Mouse (Mus musculus) adrenal gland, adult 8-10 months (tissue): ENCODE results near the gene Ufc1. TPM values are rescaled to one million over a fixed set of nuclear protein-coding genes. Genes with fewer than 3 reads are reported as not detected.
"Not testable (repeated sequence)": the region's sequence is repeated elsewhere in the genome, so short reads cannot be mapped to it uniquely, and the experiment has no call there.

Source experiments
- DNase-seq: peaks from one replicate; pipeline ENCODE4 v3.0.0; 2022
- total RNA-seq, 4 experiments: library from RNA; stranded (reverse); gene quantifications; 2 replicates each; pipeline ENCODE4 v1.2.4; 2022

Gene Ufc1
- total RNA-seq, result 100 to 1,000 TPM; 179 to 200 (median 194) TPM

DNA sequence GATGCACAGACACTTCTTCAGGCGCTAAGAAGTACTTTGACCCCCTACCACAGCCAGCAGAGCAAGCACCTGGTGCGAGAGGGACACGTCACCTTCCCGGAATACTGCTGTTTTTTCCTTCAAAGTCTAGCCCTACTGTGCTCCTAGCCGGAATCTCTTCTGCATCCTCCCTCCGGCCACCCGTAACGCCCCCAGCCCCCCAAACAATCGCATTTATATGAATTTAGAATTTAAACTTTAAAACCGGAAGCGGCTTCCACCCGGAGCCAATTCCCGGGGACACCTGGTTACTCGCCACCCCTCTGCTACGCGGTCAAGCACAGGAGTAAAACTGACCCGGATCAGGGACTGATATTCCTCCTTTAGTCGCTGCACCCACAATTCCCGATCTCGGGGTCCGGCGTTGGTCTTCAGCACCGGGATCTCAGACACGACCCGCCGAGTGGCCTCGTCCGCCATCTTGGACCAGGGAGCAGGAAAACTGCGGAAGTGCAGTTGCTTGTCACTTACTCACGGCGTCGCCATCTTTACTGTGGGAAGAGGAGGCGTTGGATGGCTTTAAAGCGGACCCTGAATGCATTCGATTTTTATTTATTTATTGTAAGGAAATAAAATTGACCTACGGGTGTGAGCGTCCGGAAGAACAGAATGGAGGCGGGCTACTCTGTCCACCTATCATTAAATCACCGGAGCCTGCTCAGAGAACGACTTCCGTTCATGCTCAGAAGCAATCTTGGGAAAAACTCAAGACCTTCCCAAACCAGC lies at the start of gene Ufc1:
TSS of gene Ufc1 (minus strand) at position 727 of the 765 bp plus-strand sequence.
- peak; percentile 81 for DNase-seq

DNA sequence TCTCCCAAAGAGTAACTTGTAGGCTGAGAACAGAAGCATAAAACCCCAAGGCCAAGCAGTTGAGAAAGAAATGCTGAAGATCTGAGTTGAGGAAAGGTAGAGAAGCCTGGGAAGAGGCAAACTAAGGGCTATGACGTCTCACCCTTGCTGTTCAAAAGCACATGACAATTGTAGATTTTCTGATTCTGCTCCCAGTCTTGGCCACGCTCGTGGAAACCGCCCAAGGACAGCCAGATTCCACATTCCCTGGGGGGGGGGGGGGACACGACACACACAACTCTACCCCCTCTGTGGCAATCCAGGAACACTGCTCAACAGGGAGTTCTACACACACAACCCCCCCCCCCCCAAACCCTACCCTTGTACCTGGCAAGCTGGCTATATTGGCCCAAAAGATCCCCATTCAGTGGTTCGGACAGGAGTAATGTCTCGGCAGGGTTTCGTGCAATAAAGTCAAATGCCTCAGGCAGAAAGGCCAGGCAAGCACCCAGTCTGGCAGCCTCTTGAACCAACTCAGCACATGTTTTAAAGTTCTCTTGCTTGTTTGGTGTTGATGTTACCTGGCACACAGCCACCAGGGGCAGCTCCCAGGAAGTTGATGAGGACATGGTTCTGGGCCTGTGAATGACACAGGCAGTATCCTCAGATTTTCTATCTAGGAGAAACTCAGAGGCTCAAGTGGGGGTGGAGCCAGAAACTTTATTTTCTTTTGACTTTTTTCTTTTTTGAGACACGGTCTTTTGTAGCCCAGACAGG lies 49.3 kb upstream of the Ufc1 start:
- DNase-seq, result peak; percentile 48

DNA sequence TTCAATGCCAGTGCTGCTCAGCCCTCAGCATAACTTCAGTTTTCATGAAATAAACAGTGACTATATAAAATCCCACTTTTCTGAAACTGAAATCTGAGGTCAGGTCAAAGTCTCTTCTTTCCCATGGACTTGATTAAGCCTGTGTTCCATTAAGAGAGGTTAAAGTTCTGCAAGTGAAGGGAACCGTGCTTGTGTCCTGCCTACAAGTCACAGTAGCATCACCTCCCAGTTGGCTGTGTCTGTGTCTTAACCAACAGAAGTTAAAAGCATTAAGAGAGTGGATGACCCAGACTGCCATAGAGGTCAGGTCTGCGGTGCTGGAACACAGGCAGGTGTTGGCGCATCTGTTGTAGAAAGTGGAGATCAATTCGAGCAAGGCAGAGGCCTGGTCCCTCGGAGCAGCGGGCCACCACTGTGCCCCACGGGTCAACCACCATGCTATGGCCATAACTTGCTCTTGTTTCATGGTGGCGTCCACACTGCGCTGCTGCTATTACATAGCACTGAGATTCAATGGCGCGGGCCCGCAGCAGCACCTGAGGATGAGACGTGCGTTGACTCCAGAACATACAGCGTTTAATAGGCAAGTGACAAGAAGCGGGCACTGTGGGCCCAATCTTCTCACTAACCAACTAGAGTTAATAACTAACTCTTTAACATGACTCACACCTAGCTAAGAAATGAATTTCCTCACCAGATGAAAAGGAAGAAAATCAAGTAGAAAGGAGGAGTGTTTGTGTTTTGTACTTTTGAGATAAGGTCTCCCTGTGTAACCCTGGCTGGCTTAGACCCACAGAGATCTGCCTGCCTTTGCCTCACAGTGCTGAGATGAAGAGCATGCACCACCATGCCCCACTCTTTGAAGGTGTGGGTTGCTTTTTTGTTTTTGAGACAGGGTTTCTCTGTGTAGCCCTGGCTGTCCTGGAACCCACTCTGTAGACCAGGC lies 47.7 kb upstream of the Ufc1 start:
- DNase-seq, result no peak

DNA sequence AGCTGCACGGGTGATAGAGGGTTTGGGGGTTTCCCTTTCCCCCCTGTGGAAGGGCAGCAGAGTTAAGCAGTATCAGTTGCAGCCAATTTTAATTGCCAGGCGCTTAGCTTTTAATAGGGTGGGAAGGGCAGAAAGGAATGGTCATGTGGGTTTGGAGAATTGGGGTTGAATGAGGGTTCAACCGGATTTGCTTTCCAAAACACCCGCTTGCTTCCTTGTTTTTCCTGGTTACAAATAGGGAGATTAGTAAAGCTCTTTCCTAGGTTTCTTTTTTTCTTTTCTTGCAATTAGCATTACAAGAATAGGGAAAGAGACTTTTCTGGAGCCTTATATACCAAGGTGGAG lies 35.4 kb upstream of the Ufc1 start:
- no peak for DNase-seq

DNA sequence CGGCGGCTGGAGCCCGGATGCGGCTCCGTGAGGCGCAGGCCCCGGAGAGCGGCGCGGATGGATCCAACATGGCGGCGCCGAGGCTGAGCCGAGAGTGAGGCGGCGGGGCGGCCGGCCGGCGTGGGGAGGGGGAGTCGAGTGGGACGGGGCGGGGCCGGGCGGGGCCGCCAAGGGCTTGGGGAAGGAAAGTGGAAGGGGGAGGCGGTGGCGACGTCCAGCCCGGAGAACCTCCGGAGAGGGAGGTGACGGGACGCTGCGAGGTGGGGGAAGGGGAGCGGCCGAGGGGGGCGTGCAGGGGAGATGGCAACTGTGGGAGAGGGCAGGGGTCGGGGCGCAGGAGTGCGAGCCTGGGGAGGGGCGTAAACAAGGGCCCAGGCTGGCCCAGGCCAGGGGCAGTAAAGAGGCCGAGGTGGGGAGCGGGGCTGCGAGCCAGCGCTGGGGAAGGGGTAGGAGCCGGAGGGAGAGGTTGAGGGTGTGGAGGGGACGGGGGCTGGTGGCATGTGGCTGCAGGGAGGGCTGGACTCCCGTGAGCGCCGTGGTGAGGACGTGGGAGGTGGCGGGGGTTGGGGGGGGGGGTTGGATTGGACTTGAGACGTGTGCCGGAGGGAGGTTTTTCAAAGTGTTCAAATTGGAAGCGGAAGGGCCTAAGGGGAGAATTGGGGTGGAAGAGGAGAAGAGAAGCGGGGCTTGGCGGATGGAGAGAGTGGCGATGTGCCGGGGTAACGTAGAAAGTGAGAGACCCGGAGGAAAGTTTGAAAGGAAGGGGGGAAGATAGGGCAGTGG lies 34.8 kb upstream of the Ufc1 start:
- DNase-seq, result peak; percentile 69

DNA sequence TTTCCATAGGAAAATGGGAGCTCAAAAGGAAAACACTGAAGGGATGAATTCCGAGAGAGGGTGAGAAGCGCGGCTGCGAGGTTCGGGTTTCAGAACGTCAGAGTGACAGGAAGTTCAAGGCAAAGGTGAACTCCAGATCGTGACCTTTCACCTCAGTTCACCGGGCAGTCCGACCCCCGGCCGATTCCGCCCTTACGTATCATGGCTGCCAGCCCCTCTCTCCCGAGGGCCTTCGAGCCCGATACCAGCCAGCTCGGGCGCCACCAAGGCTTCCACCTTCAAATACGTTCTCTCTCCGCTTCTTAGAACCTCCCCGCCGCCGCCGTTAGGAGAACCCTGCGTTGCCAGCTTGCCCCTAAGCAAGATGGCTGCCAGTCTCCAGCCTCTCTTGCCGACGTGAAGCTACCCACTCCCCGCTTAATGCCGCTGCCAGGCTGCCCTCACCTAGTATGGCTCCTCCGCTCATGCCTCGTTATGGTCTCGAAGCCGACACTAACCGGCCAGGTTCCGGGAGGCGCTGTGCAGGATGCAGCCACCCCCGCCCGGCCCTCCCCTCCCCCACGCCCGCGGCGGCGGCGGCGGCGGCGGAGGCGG lies 34.1 kb upstream of the Ufc1 start, which contains the start of gene Dedd:
TSS of gene Dedd (plus strand) at position 307 of the 594 bp plus-strand sequence.
- peak; percentile 94 for DNase-seq

DNA sequence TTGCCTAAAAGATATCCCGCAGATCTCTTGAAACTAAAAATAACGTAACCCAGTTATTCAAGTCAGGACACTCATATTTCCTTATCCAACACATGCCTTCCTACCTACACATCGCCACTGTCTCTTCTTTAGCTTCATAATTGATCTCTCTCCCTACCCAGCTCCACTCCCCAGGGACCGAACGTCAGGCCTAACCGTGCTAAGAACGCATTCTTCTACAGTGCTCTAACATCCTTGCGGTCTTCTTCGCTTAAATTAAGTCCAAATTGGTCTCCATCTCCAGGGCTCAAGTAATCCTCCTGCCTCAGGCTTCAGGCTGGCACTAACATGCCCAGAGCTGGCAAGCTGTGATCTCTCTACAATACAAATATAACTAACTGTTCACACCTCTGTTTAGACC lies 33.4 kb upstream of the Ufc1 start:
- DNase-seq, result no peak

DNA sequence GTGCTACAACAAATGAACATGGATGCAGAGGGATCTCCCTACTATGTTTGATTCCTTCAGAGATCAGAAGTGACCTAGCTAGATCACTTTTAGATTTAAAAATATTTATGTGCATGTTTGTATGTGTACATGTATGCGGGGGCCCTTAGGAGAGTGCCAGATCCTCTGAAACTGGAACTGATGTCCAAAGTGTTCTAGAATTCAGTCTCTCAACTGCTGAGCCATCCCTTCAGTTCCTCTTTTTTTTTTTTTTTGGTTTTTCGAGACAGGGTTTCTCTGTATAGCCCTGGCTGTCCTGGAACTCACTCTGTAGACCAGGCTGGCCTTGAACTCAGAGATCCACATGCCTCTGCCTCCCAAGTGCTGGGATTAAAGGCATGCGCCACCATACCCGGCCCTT lies 31.8 kb upstream of the Ufc1 start:
- DNase-seq, result not testable (repeated sequence)

DNA sequence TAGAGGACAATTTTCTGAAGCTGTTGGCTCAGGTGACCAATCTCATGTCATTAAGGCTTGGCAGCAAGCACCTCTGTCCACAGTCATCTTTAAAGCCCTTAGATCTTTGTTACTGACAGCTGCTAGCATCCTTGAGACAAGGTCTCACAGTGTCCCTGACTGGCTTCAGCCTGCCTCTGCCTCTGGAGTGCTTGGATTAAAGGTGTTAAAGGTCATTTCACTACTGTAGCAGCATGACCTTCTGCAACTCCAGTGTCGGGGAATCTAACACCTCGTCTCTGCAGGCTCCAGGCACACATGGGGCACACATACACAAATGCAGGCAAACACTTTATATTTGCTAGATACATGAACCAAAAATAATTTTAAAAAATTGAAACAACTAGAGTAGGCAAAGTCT lies 30.7 kb upstream of the Ufc1 start:
- DNase-seq, result no peak

DNA sequence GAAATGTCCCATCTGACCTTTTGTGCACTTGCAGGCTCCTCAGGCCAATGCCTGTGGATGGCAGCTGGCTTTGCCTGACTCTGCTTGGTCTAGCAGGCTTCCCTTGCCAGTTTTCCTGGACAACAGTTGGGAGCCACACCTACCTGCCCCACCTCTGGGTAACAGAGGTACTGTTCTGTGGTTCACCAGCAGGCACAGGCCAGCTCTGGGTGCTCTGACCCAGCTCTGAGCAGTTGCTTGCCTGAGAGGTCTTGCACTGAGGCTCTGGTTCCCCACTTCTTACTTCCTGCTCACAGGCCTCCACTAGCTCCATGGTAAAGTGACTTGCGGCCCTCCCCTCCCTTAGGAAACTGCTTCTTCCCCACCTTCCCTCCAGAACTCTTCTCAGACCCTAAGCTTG lies 27.2 kb upstream of the Ufc1 start:
- DNase-seq, result no peak

DNA sequence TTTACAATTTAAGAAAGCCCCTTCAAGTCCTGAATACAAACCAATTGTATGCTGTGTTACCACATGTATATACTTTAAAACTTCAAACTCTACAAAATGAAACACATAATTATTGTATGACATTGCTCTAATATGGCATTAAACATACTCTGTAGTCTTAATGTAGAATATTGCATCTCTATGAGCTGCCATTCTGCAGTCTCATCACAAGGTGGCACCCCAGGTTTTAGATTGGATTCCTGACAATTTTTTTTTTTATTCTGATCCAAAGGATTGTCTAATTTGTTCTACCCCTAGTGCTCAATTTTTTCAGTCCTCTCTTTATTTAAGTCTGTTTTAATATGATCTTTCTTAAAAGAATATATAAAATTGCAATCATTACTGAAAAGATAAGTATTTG lies 26.6 kb upstream of the Ufc1 start:
- no peak for DNase-seq

DNA sequence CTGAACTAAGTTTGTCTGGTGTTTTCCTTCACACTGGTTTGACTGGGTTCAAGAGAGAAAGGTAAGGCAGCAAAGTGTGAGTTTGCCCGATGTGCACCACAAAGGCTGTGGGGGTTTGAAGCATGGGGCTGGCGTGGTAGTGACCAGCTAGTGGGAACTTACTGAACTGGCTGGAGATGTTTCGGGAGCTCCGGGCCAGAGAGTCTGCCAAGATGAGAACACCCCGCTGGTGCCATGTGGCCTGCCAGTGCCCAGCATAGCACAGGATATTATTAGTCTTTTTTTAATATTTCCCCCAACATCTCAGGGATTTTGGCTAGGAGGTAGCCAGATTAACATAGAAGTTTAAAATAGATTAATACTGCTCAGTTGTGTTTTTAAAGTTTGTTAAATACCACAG lies 25.3 kb upstream of the Ufc1 start:
- no peak for DNase-seq

DNA sequence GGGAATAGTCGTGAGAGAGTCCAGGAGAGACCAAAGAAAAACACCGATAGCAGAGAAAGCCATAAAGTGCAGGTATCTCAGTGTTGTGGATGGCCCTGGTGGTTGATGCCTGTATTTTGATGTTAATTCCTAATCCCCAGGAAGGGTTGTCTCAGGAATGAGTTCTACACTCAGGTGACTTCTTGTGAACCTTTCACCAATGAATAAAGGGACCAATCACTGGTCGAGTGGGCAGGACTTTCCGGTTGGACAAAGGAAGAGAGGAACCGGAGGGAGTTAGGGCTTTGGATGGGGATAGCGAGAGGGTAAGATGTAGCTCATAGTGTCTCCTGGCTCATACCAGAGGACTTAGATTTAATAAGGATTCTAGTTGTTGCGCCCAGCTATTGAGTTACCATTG lies 24.9 kb upstream of the Ufc1 start:
- no peak for DNase-seq

DNA sequence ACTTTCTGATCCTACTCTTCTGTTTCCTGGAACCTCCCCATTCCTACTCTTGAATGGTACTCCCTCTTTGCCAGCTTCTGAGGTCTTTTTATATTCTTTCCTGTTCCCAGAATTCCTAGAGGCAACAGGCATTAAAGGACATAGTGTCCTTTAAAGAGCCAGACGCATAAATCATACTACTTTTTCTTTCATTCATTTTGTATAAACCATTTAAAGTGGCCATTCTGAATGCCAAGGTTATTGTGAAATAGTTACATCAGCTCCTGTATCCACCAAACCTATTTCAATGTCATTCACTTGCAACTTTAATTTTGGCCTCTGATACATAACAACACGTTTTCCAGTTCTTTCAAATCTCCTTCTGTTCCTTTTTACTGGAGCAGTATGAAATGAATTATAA lies 14.5 kb upstream of the Ufc1 start:
- no peak for DNase-seq

DNA sequence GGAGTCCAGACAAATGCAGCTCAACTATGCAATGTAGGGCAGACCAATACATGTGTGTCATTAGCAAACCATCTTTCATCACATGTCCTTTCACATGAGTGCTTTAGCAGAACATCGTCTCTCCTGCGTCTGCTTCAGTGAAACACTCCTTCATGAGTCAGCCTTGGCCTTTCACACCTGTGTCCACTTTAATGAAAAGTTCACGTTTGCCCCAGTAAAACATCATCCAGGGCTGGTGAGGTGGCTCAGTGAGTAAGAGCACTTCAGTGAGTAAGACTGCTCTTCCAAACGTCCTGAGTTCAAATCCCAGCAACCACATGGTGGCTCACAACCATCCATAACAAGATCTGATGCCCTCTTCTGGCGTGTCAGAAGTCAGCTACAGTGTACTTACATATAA lies 11.3 kb upstream of the Ufc1 start:
- DNase-seq, result not testable (repeated sequence)

DNA sequence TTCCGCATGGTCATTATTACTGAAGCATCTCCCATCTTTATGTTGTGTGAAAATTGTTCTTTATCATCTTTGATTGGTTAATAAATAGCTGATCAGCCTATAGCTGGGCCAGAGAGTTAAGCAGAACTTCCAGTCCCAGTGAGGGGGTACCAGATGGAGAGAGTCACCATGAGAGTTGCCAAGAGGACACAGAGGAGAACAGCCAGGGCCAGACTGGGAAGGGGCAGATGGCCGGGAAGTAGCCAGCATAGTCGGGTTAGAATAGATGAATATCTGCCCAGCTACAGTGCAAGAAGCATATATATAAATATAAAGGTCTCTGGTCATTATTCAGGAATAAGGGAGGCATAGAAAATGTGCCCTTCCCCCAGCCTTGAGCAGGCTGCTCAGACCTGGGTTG lies 3.4 kb upstream of the Ufc1 start:
- no peak for DNase-seq

DNA sequence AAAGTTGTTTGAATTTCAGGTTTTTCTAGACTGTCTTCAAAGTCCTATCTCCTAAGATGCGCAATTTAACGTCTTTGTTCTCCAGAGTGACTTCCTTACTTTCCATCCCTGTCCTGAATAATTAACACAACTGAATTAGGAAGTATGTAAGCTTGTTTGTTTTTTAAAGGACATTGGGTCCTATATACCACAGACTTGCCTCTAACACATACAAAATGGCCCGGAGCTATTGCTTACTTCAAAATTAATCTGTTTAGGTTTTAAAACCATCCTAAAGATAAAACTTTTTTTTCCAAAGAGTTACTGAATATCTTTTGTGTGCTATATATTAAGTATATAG lies 209 bp upstream of the Ufc1 start:
- no peak for DNase-seq

DNA sequence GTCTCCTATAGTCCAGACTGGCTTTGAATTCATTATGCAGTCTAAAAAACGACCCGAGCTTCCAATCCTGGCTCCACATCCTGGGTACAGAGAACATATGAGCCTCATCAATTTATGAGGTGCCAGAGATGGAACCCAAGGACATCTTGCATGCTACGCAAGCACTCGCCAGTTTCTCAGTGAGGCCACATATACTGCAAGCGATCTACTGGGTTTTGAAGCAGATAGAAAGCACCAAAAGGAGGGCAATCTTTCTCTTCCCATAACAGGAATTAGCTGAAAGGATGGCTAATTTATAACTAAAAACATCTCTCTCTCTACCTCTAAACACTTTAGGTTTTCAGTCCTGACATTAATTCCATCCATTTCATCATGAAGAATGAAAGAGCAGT lies 922 bp downstream of the Ufc1 start:
- DNase-seq, result no peak

DNA sequence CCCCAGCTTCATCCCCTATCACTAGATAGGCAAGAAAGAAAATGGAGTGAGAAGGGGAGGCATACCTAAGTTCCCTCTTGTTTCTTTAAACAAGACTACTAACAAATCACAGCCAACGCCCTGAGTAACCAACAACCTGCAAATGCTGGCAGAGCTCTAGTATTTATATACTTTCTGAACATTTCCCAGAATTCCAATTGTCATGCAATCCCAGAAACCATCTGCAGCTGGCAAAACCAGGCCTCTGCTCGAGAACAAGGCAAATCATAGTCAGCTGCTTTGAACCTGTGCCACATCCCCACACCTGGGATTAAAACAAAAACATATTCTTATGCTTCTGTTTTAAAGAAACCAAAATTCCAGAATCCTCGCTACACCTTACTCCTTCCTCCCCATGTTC lies 1.5 kb downstream of the Ufc1 start:
- no peak for DNase-seq

DNA sequence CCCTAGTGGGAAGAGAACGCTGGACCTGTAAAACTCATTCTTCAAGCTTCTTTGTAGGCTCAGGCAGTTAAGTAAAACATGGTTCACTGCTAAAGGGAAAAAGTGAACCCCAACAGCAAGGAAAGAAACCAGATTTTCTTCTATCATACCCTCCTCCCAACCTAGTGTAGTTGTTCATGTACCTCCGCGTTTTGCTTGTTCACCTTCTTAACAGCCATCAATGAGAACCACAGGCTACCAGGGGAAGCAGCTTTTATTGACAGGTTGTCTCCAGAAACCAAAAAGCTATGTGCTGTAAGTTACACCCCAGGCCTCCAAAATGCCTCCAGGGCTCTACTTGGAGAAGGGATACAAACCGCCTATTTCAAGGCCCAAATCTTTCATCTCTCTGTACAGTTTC lies 6.5 kb downstream of the Ufc1 start:
- DNase-seq, result no peak

DNA sequence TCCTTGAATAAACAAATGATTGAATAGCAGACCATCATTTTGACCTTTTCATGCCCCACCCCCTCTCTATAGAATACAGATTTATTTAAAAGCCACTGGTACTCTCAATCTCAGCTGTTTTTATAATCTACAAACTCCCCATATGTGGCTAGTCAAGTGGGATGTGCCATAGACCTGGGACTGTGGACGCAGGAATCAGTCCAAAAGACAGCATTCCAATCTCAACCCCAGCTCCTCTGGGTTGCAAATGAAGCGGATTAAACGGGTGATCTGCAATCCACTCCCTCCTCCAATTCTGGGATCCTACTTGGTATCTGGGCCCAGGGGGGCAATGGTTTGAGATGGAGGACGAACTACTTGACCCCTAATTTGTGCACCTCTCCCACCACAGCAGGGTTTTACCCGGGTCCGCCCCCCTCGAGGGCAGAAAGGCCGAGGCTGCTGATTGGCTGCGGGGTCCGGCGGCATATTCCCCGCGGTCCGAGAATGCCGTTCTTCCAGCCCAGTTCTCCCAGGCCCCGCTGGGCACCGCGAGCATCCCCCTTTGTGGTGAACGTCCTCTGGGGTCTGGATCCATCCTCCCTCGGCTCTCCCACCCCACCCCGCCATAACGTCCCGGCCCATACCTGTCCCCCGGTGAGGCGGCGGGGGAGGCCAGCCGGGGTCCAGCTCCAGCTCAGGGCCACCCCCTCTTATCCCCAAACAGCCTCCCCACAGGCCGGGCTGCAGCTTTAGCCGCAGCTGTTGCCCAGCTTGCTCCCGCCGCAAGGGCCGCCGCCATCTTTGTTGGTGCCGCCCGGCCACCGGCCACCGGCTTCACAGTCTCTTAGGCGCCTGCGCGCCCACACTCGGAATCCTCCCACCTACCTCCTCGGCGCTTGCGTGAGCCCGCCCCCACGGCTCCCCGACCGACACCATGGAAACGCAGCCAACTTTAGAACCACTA lies 7.4 kb downstream of the Ufc1 start, which contains the start of gene Usp21:
TSS of gene Usp21 (minus strand) at position 856 of the 946 bp plus-strand sequence.
- peak; percentile 94 for DNase-seq
